Mouse (Mus musculus) cerebellum, postnatal 10 days (tissue): ENCODE measurements around the gene Ddx21.

Source experiments
- DNase-seq, 2 experiments: peaks; one replicate each; pipeline ENCODE4 v3.0.0; 2021; ENCODE audit warnings: mixed read lengths in 2 of 2

The Ddx21 gene

GRCm38 (mm10) chr10:62568861-62569260 is 33.2 kb downstream of the Ddx21 start:
- no peak for DNase-seq

- peak; percentile 20 to 26 for DNase-seq
Observed at GRCm38 (mm10) chr10:62557736-62558135, 44.3 kb downstream of the Ddx21 start.

GRCm38 (mm10) chr10:62556558-62556901 is 45.6 kb downstream of the Ddx21 start:
- DNase-seq = no peak

GRCm38 (mm10) chr10:62555705-62556557 is 46.1 kb downstream of the Ddx21 start:
- no peak for DNase-seq

GRCm38 (mm10) chr10:62553611-62554091 is 48.4 kb downstream of the Ddx21 start:
- no peak for DNase-seq

- DNase-seq = no peak
Observed at GRCm38 (mm10) chr10:62550787-62551300, 51.2 kb downstream of the Ddx21 start.

- peak; percentile 82 to 87 for DNase-seq
Observed at GRCm38 (mm10) chr10:62549523-62550166, 52.4 kb downstream of the Ddx21 start.

- peak; percentile 6 to 11 for DNase-seq
Observed at GRCm38 (mm10) chr10:62546441-62546840, 55.6 kb downstream of the Ddx21 start.

- no peak for DNase-seq
Observed at GRCm38 (mm10) chr10:62545759-62546158, 56.3 kb downstream of the Ddx21 start.

- no peak for DNase-seq
Observed at GRCm38 (mm10) chr10:62544316-62544715, 57.8 kb downstream of the Ddx21 start.

GRCm38 (mm10) chr10:62543399-62543808 is 58.7 kb downstream of the Ddx21 start:
- no peak for DNase-seq

GRCm38 (mm10) chr10:62542928-62543327 is 59.2 kb downstream of the Ddx21 start:
- DNase-seq = no peak

- DNase-seq = no peak
Observed at GRCm38 (mm10) chr10:62542507-62542906, 59.6 kb downstream of the Ddx21 start.

GRCm38 (mm10) chr10:62541499-62541898 is 60.6 kb downstream of the Ddx21 start:
- DNase-seq = no peak

- no peak for DNase-seq
Observed at GRCm38 (mm10) chr10:62540800-62541199, 61.3 kb downstream of the Ddx21 start.

GRCm38 (mm10) chr10:62534509-62534908 is 67.6 kb downstream of the Ddx21 start:
- DNase-seq = no peak

- no peak for DNase-seq
Observed at GRCm38 (mm10) chr10:62532832-62533231, 69.2 kb downstream of the Ddx21 start.
